Mouse (Mus musculus) G1E (cell line): ENCODE data around the gene Apbb2.

Source experiments
- CTCF ChIP-seq: IDR thresholded peaks from 2 replicates; pipeline ENCODE4 v1.5.1; 2012; ENCODE audit warnings: low read depth, low read length, inconsistent platforms, mixed read lengths
- GATA1 ChIP-seq: IDR thresholded peaks from 2 replicates; pipeline ENCODE4 v1.6.1; 2012; ENCODE audit warnings: borderline replicate concordance, low read length, inconsistent platforms, mixed read lengths
- GATA2 ChIP-seq: IDR thresholded peaks from 2 replicates; pipeline ENCODE4 v1.6.1; 2012; ENCODE audit warnings: low read depth, low read length, inconsistent platforms, borderline replicate concordance
- POLR2AphosphoS5 ChIP-seq: IDR thresholded peaks from 2 replicates; pipeline ENCODE4 v1.6.1; 2012; ENCODE audit warnings: low read depth, low read length, inconsistent platforms; ENCODE audit not compliant: insufficient replicate concordance
- TAL1 ChIP-seq: conservative IDR thresholded peaks from 2 replicates; pipeline ENCODE4 v1.6.1; 2012; ENCODE audit warnings: low read depth, low read length, inconsistent platforms, mixed read lengths

- TF ChIP-seq CTCF (no peak), TAL1 (no peak), POLR2AphosphoS5 (no peak), GATA1 (no peak), GATA2 (no peak)
Measured at GRCm38 (mm10) chr5:66518411-66519006, 100.1 kb downstream of the Apbb2 start.
